Mouse (Mus musculus) thymus, adult 2 months (tissue): Measurements from ENCODE around the gene Gm20388. TPM values are rescaled to one million over a fixed set of nuclear protein-coding genes. Genes with fewer than 3 reads are reported as not detected.

Experiments
- DNase-seq: peaks from one replicate; pipeline ENCODE4 v3.0.0; 2021
- H3K27ac ChIP-seq: fragments of 200-500 bp; 2 replicates; pipeline ENCODE4 v1.5.1; 2012; ENCODE audit warnings: low read length, control low read depth; ENCODE audit not compliant: control insufficient read depth, insufficient read depth
- H3K27me3 ChIP-seq: fragments of 200-500 bp; 2 replicates; pipeline ENCODE4 v1.6.1; 2012; ENCODE audit warnings: mild to moderate bottlenecking, low read length, moderate library complexity, mixed read lengths; ENCODE audit not compliant: control insufficient read depth, insufficient read depth
- H3K36me3 ChIP-seq: fragments of 200-500 bp; 2 replicates; pipeline ENCODE4 v1.6.1; 2012; ENCODE audit warnings: mild to moderate bottlenecking, low read length, moderate library complexity; ENCODE audit not compliant: control insufficient read depth, insufficient read depth
- H3K4me1 ChIP-seq: fragments of 200-500 bp; replicated peaks from 2 replicates; pipeline ENCODE4 v1.6.1; 2012; ENCODE audit warnings: low read length; ENCODE audit not compliant: control insufficient read depth, insufficient read depth
- H3K4me3 ChIP-seq: fragments of 200-500 bp; 2 replicates; pipeline ENCODE4 v1.5.1; 2012; ENCODE audit warnings: mild to moderate bottlenecking, low read length, control low read depth, moderate library complexity; ENCODE audit not compliant: control insufficient read depth, insufficient read depth
- CTCF ChIP-seq: fragments of 200-500 bp; IDR thresholded peaks from 2 replicates; pipeline ENCODE4 v1.5.1; 2012; ENCODE audit warnings: mild to moderate bottlenecking, control low read depth, low read length, moderate library complexity, borderline replicate concordance; ENCODE audit not compliant: control insufficient read depth, poor library complexity, insufficient read depth; ENCODE audit errors: extremely low read depth
- POLR2A ChIP-seq: fragments of 200-500 bp; IDR thresholded peaks from 2 replicates; pipeline ENCODE4 v1.6.1; 2012; ENCODE audit warnings: mild to moderate bottlenecking, low read length, control low read depth, moderate library complexity; ENCODE audit not compliant: control insufficient read depth, poor library complexity, insufficient read depth; ENCODE audit errors: extremely low read depth
- WGBS: fragments of 180-500 bp; shearing (Covaris S2); methylation state at CpG from one replicate; pipeline ENCODE4 v1.1.7; 2018; 5-methylcytosine and 5-hydroxymethylcytosine counted together
- polyA plus RNA-seq: library from polyadenylated mRNA; depleted of rRNA; stranded (reverse); fragments of >200 nt; gene quantifications from 2 replicates; pipeline ENCODE4 v1.2.3, GENCODE M21; 2012

Gm20388 gene
- polyA plus RNA-seq, 1 experiment, result 103 TPM

GRCm38 (mm10) chr8:124052110-124052509 is 4141.5 kb downstream of the Gm20388 start:
- H3K36me3 ChIP-seq, result peaks cover 14% of the 10 kb centered on the region
- peak; percentile 82 for DNase-seq
- TF ChIP-seq CTCF (peak; percentile 82; the same call in 1 of the 2 replicates), POLR2A (no peak)
- H3K4me1 ChIP-seq, result peaks cover 22% of the 10 kb centered on the region
- no peak overlapping the region for H3K27ac ChIP-seq
- no peak overlapping the region for H3K4me3 ChIP-seq
- no peaks in the 10 kb centered on the region for H3K27me3 ChIP-seq
- 31% methylated on average over 3 of the region's 3 CpGs for WGBS

- H3K4me3 ChIP-seq, result no peak overlapping the region
- no peak overlapping the region for H3K27ac ChIP-seq
- TF ChIP-seq CTCF (no peak), POLR2A (no peak)
- DNase-seq, result no peak
- no peaks in the 10 kb centered on the region for H3K27me3 ChIP-seq
- peaks cover 26% of the 10 kb centered on the region for H3K4me1 ChIP-seq
- peaks cover 10% of the 10 kb centered on the region for H3K36me3 ChIP-seq
- WGBS, result 87% methylated on average over 4 of the region's 4 CpGs
These were observed 4141.9 kb downstream of the Gm20388 start for GRCm38 (mm10) chr8:124052568-124052967.

- no peak overlapping the region for H3K4me3 ChIP-seq
- no peak for TF ChIP-seq POLR2A
- no peak for TF ChIP-seq CTCF
- DNase-seq, result peak; percentile 77
- H3K27me3 ChIP-seq, result no peaks in the 10 kb centered on the region
- WGBS, result 27% methylated on average over 11 of the region's 11 CpGs
- H3K36me3 ChIP-seq, result no peaks in the 10 kb centered on the region
- H3K27ac ChIP-seq, result peak overlapping the region; percentile 85
- H3K4me1 ChIP-seq, result peaks cover 26% of the 10 kb centered on the region
These were observed 4146.4 kb downstream of the Gm20388 start for GRCm38 (mm10) chr8:124056832-124057655.

GRCm38 (mm10) chr8:124066325-124067058 is 4155.9 kb downstream of the Gm20388 start:
- H3K36me3 ChIP-seq, result no peaks in the 10 kb centered on the region
- DNase-seq, result peak; percentile 56
- TF ChIP-seq POLR2A (no peak), CTCF (no peak)
- H3K27ac ChIP-seq, result peak overlapping the region; percentile 58
- H3K4me1 ChIP-seq, result peaks cover 33% of the 10 kb centered on the region
- no peaks in the 10 kb centered on the region for H3K27me3 ChIP-seq
- 10% methylated on average over 4 of the region's 4 CpGs for WGBS
- no peak overlapping the region for H3K4me3 ChIP-seq

- 55% methylated on average over 4 of the region's 4 CpGs for WGBS
- Histone ChIP-seq H3K4me1 (peaks cover 40% of the 10 kb centered on the region), H3K4me3 (no peak overlapping the region), H3K27ac (no peak overlapping the region), H3K27me3 (no peaks in the 10 kb centered on the region), H3K36me3 (no peaks in the 10 kb centered on the region)
- no peak for DNase-seq
- TF ChIP-seq CTCF (no peak), POLR2A (no peak)
These were observed 4156.6 kb downstream of the Gm20388 start for GRCm38 (mm10) chr8:124067059-124067750.
